Mouse (Mus musculus) MN1 (cell line): ENCODE data around the gene Hrh1.

Experiments used
- DNase-seq: peaks from one replicate; pipeline ENCODE4 v3.0.0-alpha.2; 2016; ENCODE audit warnings: low spot score

Hrh1 gene

DNA sequence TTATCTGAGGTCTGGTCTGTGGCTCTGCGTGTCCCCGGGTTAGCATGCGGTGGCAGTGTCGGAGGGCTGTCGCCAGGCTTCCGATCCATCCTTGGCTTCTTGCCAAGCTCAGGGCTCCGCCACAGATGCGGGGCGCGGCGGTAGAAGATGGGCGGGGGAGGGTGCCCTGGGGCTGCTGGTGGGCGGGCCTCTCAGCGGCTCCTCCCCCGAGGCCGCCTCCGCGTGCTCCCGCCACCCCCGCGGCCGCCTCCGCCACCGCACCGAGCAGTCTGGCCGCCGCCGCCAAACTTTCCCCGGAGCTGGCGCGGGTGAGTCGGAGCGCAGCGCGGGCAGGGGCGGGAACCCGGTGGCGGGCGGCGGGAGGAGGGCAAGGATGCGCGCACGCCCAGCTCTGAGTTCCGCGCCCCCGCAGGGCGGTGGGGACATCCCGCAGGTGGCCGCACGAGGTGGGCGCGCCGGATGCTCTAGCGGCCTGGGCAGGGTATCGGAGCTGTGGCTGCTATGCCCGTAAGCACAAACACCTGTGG lies at the start of gene Hrh1:
Gene Hrh1, plus strand, starts transcription at position 246 of the 527 bp plus-strand sequence.
- no peak for DNase-seq

DNA sequence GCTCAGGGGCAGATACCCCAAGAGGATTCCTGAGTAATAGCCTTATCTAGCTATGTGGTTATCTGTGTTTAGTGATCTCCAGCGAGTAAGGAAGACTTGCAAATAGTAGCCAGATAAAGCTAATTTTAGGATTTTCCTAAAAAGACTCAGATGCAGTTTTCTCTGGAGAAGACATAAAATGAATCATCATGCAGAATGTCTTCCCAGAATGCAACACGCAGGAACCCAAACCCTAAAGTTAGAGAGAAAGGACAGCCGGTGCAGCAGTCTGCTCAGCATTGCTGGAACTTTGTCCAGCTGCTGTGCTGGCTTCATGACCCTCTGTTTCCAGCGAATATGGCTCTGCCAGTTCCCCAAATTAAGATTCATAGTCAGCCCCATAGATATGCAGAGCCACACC lies 43.1 kb upstream of the Hrh1 start:
- DNase-seq: no peak

DNA sequence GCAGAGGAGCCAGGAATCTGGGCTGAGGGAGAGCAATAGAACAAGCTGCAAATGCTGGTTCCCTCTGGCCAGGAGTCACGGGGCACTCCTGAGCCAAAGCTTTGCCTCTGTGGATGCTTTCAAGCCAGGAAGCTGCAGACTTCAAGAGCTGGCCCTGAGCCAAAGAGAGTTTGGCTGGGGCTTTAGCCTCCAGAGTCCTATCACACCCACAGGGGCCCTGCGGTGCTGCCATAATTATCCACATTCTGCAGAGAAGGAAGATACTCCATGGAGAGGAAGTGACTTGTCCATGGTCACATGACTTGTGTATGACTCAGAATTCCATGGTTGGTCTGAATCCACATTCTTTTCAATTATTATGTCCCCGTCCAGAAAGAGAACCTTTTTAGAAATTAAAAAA lies 39.6 kb upstream of the Hrh1 start:
- DNase-seq: no peak

GRCm38 (mm10) chr6:114362355-114362754 lies 35.4 kb upstream of the Hrh1 start:
- no peak for DNase-seq

DNA sequence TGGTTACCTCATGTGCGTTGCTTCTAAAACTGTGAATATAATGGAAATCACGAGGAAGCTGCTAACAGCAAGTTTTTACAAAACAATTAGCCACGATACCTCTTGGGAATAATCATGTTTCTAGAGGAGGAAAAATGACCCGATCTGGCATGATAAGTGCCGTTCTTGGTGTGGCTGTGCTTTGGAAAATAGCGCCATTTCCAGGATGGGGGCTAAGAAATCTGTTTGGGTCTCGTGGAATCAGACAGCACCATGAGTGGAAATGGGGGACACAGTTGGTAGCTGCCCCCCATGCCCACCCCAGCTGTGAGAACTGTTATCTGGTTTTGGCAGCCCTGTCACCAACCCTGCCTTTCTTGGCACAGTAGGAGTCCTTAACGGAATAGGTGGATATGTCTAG lies 34.0 kb upstream of the Hrh1 start:
- DNase-seq: no peak

GRCm38 (mm10) chr6:114364734-114365133 lies 33.0 kb upstream of the Hrh1 start:
- DNase-seq: no peak

DNA sequence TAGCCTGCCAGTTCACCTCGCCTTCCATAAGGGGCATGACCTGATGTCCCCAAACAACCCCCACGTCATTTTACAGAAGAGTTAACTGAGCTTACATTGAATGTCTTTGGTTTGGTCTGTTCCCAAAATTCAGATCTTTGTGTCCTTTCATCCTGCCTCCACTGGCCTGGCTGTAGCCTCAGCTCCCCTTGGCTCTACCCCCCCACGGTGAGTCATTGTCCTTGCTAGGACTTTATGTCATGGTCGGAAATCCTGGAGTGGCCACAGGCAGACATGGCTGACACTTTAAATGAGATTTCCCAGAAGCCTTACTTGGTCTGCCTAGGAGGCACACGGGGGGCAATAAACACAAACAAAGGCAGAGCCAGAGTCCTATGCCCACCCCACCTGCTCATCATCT lies 31.5 kb upstream of the Hrh1 start:
- no peak for DNase-seq

DNA sequence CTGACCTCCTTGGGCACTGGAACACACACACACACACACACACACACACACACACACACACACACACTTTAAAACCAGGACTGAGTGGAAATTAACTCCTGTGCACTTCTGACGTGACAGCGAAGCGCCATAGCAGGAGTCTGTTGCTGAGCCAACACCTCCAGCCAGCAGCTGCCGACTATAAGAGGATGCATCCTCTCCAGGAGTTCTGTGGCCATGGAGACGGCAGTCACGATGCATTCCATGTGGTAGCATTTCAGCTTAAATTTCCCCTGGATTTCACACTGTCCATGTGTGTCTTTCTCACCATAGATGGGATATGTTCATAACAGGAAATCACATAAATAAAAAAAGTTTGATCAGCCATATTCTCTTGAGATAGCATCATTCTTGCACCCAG lies 30.1 kb upstream of the Hrh1 start:
- DNase-seq: no peak

GRCm38 (mm10) chr6:114368196-114368595 lies 29.5 kb upstream of the Hrh1 start:
- DNase-seq: no peak

- DNase-seq: no peak
These were observed 25.0 kb upstream of the Hrh1 start for GRCm38 (mm10) chr6:114372741-114373140.

DNA sequence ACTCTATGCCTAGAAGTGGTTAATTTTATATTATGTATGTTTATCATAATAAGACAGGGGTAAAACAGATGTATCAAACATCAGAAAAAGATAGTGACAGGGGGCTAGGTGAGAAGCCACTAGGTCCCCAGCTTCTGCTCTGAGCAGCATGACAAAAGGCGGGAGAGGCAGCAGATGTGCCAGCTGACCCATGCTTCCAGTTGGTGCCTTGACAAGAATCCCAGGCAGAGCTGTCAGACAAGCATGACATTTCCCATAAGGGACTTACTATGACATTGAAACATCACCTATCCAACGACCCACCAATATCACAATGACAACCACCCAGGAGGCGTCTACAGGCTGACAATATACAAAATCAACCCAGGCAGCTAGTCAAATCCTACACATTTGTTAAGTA lies 16.9 kb upstream of the Hrh1 start:
- DNase-seq: no peak

DNA sequence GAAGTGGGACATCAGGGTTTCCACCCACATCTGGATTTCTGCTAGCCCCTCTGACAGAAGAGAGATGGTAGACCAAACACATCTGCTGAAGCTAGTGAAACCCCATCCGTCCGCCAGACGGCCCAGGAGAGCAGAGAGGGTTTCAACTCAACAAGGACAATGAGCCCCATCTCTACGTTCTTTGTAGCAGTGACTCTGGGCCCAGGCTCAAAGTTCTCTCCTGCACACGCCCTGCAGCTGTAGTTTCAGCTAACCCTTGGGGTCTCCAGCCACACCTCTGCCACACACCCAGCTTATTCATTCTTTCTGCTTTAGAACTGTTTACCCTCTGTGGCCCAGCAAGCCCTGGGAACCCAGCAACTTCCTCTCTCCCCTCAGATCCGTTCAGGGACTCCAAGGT lies 10.4 kb upstream of the Hrh1 start:
- no peak for DNase-seq

GRCm38 (mm10) chr6:114387855-114388254 lies 9.9 kb upstream of the Hrh1 start:
- no peak for DNase-seq

GRCm38 (mm10) chr6:114390129-114390528 lies 7.6 kb upstream of the Hrh1 start:
- DNase-seq: no peak

DNA sequence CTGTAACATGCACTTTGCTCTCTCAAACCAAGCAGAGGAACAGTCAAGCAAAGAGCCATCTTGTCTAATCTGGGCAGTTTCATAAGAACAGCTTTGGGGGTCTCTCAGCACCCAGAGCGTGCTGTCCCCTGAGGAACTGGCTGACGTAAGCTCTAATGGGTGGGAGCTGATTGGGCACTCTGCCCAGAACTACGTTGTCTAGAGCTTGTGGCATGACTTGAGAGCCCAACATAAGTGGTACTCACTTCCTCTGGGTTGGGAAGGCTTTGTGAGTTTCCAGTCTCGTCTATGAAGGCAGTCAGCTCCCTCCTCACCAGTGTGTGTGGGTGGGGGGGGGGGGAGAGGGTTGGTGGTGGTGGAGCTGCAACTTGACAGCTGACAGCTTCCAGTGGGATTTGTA lies 2.8 kb upstream of the Hrh1 start:
- no peak for DNase-seq

DNA sequence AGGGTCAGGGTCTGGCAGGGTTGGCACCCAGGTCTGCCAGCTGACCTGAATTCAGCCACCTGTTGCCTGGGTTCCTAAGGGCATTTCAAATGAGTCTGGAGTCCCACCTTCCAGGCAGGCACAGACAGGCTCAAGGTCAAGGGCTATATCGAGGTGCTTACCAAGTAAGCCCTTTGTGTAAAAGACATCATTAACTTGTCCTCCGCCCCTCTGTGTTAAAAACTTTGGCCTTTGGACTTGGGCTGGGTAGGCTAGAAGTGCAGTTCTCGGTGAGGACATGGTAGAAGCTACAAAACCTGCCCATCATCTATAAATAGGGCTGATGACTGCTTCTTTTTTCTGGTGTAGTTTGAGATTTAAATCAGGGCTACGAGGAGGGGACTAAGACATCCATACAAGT lies 1.1 kb upstream of the Hrh1 start:
- no peak for DNase-seq

DNA sequence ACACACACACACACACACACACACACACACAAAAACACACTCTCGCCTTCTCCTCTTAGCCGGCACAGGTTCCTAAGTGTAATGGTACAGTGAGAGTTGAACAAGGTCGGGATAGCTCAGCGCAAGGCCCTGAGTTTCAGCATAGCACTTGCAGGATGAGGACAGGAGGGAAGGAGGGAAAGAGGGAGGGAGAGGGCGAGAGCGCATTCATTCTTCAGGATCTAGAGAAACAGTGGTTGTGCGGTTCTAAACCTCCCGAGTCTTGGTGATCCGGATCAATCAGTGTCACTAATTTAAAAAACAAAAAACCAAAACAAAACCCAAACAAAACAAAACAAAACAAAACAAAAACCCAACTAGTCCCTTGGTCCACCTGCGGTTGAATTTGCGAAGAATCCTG lies 456 bp upstream of the Hrh1 start:
- DNase-seq: no peak

DNA sequence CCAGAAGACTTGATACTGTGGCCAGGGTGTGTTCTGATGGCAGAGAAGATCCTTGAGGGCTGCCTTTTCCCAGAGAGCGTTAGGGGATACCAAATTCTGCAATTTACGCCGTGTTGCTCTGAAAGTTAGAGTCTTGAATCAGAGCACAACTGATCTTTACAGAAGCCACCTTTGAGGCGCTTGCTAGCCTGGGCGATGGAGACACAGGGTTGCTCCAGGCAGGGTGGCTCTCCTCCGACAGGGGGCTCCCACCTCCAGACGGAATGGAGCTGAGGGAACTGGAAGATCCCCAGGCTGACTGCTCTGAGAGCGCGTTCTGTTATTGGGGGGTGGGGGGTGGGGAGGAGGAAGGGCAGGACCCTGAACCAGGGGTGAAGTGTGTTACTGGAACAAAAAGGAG lies 890 bp downstream of the Hrh1 start:
- DNase-seq: no peak

DNA sequence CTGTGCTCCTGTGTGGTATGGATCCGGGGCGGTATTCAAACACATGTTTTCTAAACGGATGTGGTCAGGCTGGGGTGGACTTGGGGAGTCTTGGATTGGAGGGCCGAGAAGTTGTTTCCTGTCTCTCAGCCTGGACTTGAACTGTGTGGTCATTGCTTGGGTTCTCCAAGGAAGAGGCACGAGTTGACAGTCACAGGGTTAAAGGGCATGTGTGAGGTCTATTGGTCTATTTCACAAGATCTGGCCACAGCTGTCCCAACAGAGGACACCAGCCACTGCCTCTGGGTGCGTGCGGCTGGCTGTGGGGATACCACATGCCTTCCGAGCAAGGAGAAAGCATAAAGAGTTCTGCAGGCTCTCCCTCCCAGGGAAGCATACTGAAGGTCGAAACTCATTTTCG lies 2.7 kb downstream of the Hrh1 start:
- DNase-seq: no peak

GRCm38 (mm10) chr6:114400841-114401240 lies 3.1 kb downstream of the Hrh1 start:
- DNase-seq: no peak

DNA sequence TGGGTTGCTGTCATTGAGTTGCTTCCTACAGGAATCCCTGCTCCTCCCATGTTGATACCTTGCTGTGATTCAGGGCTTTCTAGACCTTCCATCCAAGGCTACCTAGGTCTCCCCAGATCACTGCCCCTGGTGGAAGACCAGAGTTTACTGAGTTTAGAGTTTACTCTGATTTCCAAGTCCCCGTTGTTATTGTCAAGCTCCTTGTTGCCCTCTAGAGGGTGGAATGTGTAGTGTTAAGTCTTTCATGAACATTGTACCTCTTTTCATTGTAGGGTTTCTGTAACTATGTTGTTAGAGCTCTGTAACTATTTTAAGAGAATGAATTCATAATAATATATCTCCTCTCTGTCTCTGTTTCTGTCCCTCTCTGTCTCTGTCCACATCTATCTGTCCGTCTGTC lies 4.4 kb downstream of the Hrh1 start:
- no peak for DNase-seq

- DNase-seq: no peak
These were observed 5.9 kb downstream of the Hrh1 start for GRCm38 (mm10) chr6:114403632-114404031.

- DNase-seq: no peak
These were observed 6.4 kb downstream of the Hrh1 start for GRCm38 (mm10) chr6:114404128-114404527.

GRCm38 (mm10) chr6:114404774-114405468 lies 7.2 kb downstream of the Hrh1 start:
- DNase-seq: no peak
